Mouse (Mus musculus): ENCODE data around the gene Clic1.

GRCm38 (mm10) chr17:35063466-35063865, 13.7 kb downstream of the Clic1 start:
- TF ChIP-seq CTCF (IDR thresholded peaks at IDR 0.05; ENCODE audit: borderline replicate concordance, insufficient read depth, low read length) = no peak
- TF ChIP-seq POLR2A (IDR thresholded peaks at IDR 0.05; ENCODE audit: low read depth, low read length) = no peak
